Mouse (Mus musculus) bone marrow, adult 2 months (tissue): ENCODE measurements around the gene Gm45837.

Experiments
- CTCF ChIP-seq: fragments of 200-500 bp; IDR thresholded peaks from 2 replicates; pipeline ENCODE4 v1.5.1; 2011; ENCODE audit warnings: low read length, control low read depth; ENCODE audit not compliant: control insufficient read depth, insufficient read depth
- POLR2A ChIP-seq: fragments of 200-500 bp; IDR thresholded peaks from 2 replicates; pipeline ENCODE4 v1.6.1; 2011; ENCODE audit warnings: low read depth, mild to moderate bottlenecking, control low read depth, low read length, borderline replicate concordance; ENCODE audit not compliant: control insufficient read depth

- no peak for TF ChIP-seq POLR2A
- no peak for TF ChIP-seq CTCF
These were observed 44.5 kb downstream of the Gm45837 start for GRCm38 (mm10) chr7:101455141-101455540.
